Mouse (Mus musculus): ENCODE results near the gene Cpm. TPM values are rescaled to one million over a fixed set of nuclear protein-coding genes. Genes with fewer than 3 reads are reported as not detected.

The Cpm gene
- polyA plus RNA-seq, 1 experiment from 2014 or later, result 23.5 TPM

DNA sequence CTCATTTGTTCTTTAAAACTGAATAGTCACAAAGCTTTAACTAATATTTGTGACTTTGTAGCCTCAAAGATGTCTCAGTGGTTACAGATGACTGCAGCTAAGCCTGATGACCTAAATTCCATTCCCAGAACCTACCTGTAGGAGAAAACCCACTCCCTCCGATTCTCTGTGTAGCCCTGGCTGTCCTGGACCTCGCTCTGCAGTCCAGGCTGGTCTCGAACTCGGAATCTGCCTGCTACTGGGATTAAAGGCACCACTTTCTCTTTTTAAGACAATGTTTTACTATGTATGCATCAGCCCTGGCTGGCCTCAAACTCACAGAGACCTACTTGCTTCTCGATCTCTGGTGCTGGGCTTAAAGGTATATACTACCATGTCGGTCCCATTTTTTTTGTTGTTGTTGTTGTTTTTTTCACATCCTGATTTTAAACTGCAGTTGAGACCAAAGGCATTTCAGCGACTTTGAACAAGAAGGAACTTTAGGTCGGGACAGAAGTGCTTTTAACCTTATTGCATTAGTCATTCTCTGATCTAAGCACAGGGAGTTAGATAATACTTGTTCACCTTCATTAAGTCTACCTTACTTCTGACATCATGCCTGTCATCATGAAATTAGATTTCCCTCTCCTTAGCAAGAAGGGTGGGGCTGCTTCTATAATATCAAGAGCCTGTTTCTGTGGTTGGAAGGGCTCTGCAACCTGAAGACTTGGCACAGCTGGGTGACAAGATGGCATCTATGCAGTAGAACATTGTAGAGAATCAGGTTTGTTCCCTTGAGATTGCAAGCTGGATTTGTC is 40.0 kb upstream of the Cpm start:
- Histone ChIP-seq H3K4me1 (ENCODE audit: insufficient read depth) (no peaks in the 10 kb centered on the region), H3K36me3 (ENCODE audit: insufficient read depth) (no peaks in the 10 kb centered on the region), H3K27me3 (ENCODE audit: insufficient read depth, low read length) (no peaks in the 10 kb centered on the region), H3K4me2 (no peak overlapping the region), H3K9me3 (ENCODE audit: low read depth, low read length) (no peaks in the 10 kb centered on the region), H3K27ac (ENCODE audit: low read depth) (no peak overlapping the region), H3K4me3 (ENCODE audit: low read depth, low read length) (no peak overlapping the region), H3K9ac (no peak overlapping the region)
- TF ChIP-seq CTCF (IDR thresholded peaks at IDR 0.05; ENCODE audit: low read depth), result no peak
- no peak for ATAC-seq (ENCODE audit: insufficient read depth)
- no peak for DNase-seq
- 84% methylated on average over 8 of the region's 8 CpGs for WGBS

DNA sequence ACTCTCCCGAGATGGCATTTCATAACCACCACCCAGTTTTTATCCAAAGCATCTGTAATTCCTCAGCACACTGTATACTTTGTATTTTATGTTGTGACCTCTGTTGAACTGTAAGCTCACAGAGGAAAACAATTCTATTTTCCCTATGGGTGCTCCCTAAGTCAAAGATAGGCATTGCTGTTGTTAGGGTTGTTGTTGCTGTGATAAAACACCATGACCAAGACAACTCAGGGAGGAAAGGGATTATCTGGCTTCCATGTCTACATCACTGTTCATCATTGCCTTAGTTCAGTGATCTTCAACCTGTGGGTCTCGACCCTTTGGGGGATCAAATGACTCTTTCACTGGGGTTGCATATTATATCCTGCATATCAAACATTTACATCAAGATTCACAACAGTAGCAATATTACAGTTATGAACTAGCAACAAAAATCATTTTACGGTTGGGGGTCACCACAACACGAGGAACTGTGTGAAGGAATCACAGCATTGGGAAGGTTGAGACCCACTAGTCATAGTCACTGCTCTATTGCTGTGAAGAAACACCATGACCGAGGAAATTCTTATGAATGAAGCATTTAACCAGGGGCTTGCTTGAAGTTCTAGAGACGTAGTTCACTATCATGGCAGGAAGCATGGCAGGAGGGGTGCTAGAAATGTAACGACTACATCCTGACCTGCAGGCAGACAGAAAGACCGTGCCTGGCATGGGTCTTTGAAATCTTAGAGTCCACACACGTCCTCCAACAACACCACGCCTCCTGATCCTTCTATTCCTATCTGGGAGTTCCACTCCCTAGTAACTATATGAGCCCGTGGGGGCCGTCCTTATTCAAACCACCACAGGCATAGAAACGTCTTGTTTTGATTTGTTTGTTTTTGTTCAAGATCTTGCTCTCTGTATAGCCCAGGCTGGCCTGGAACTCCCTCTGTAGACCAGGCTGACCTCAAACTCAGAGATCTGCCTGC is 38.7 kb upstream of the Cpm start:
- TF ChIP-seq CTCF (IDR thresholded peaks at IDR 0.05; ENCODE audit: low read depth), result no peak
- H3K27ac ChIP-seq (ENCODE audit: low read depth), result no peak overlapping the region
- no peak overlapping the region for H3K4me2 ChIP-seq
- H3K36me3 ChIP-seq (ENCODE audit: insufficient read depth), result no peaks in the 10 kb centered on the region
- no peaks in the 10 kb centered on the region for H3K27me3 ChIP-seq (ENCODE audit: insufficient read depth, low read length)
- H3K9ac ChIP-seq, result no peak overlapping the region
- H3K4me3 ChIP-seq (ENCODE audit: low read depth, low read length), result no peak overlapping the region
- no peak for ATAC-seq (ENCODE audit: insufficient read depth)
- H3K9me3 ChIP-seq (ENCODE audit: low read depth, low read length), result no peaks in the 10 kb centered on the region
- DNase-seq, result no peak
- 70% methylated on average over 13 of the region's 13 CpGs for WGBS
- H3K4me1 ChIP-seq (ENCODE audit: insufficient read depth), result no peaks in the 10 kb centered on the region

DNA sequence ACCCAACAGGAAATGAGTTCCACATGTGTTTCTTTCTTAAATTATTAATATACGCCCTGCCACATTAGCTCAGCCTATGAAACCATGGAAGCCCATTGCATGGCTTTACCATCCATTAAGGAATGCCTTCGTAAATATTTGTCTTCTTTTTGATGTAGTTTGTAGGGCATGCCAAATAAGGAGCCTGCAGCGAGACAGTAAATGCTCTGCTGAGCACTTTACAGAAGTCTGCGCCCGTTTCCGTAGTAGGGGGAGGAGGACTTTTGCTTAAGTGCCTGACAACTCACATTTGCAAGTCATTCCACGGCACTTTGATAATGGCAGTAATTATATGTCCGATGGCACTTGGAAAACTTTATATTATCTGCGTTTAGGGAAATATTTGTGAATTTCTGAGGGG is 37.5 kb upstream of the Cpm start:
- Histone ChIP-seq H3K4me3 (ENCODE audit: low read depth, low read length) (no peak overlapping the region), H3K4me2 (0 out of 2 replicates have a peak overlapping the region, but pooled peaks have one; percentile 1), H3K27ac (ENCODE audit: low read depth) (no peak overlapping the region), H3K36me3 (ENCODE audit: insufficient read depth) (no peaks in the 10 kb centered on the region), H3K9ac (no peak overlapping the region), H3K4me1 (ENCODE audit: insufficient read depth) (no peaks in the 10 kb centered on the region), H3K9me3 (ENCODE audit: low read depth, low read length) (no peaks in the 10 kb centered on the region), H3K27me3 (ENCODE audit: insufficient read depth, low read length) (no peaks in the 10 kb centered on the region)
- ATAC-seq (ENCODE audit: insufficient read depth) (peak; percentile 39; the same call in 1 of the 2 replicates), DNase-seq (peak; percentile 75)
- WGBS, result 18% methylated on average over 9 of the region's 9 CpGs
- TF ChIP-seq CTCF (IDR thresholded peaks at IDR 0.05; ENCODE audit: low read depth), result no peak

DNA sequence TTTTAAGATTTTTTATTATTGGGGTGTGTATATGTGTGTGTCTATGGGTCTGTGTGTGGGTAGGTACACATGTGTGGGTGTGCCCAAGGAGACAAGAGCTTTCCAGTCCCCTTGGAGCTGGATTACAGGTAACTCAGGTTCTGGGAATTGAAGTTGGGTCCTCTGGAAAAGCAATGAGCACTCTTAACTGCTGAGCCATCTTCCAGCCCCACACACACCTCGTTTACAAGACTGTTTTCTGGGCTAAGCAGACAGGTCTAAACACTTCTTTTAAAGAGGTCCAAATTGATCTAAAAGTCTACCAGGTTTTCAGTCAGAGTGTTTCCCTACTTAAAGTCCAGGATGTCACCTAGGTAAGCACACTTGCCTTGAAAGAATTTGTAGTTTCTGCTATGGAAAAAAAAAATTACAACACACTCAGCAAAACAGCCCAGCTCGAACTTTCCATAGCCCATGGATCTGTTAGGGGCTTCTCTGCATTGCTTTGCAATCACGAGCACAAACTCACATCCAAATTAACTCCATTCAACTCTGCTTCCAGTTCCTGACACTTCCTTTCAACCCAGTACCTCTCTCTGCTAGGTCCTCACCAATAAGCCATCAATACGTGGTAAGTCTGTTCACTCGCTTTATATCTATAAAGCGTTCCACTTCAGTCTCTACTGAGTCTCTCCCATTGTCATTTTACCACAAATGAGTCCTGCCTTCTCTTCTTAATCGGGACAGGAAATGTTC is 36.8 kb upstream of the Cpm start:
- 72% methylated on average over 7 of the region's 7 CpGs for WGBS
- DNase-seq, result no peak
- Histone ChIP-seq H3K9ac (no peak overlapping the region), H3K9me3 (ENCODE audit: low read depth, low read length) (no peaks in the 10 kb centered on the region), H3K27ac (ENCODE audit: low read depth) (no peak overlapping the region), H3K4me1 (ENCODE audit: insufficient read depth) (no peaks in the 10 kb centered on the region), H3K4me3 (ENCODE audit: low read depth, low read length) (no peak overlapping the region), H3K36me3 (ENCODE audit: insufficient read depth) (no peaks in the 10 kb centered on the region), H3K4me2 (no peak overlapping the region), H3K27me3 (ENCODE audit: insufficient read depth, low read length) (no peaks in the 10 kb centered on the region)
- ATAC-seq (ENCODE audit: insufficient read depth), result no peak
- no peak for TF ChIP-seq CTCF (IDR thresholded peaks at IDR 0.05; ENCODE audit: low read depth)

DNA sequence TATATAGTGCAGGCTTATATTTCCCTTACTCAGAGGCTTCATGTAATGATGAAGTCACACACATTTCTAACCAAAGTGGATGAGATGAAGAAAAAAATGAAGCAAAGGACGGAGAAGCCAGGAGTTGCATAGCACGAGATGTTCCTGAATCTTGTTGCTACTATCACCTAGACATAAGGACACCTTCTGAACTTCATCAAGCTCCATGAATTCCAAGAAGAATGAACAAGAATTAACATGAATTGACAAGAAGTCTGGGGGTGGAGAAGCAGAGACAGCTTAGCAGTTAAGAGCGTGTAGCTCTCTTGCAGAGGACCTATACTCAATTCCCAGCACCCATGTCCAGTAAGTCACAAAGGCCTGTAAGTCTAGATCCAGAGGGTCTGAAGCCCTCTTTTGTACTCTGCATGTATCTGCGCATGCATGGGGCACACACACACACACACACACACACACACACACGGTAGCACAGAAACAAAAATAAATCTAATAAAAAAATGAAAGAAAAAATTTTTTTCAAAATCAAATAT is 36.2 kb upstream of the Cpm start:
- Histone ChIP-seq H3K4me1 (ENCODE audit: insufficient read depth) (no peaks in the 10 kb centered on the region), H3K36me3 (ENCODE audit: insufficient read depth) (no peaks in the 10 kb centered on the region), H3K9me3 (ENCODE audit: low read depth, low read length) (no peaks in the 10 kb centered on the region), H3K27ac (ENCODE audit: low read depth) (no peak overlapping the region), H3K4me3 (ENCODE audit: low read depth, low read length) (no peak overlapping the region), H3K9ac (no peak overlapping the region), H3K27me3 (ENCODE audit: insufficient read depth, low read length) (no peaks in the 10 kb centered on the region), H3K4me2 (no peak overlapping the region)
- WGBS, result 88% methylated on average over 5 of the region's 5 CpGs
- DNase-seq (no peak), ATAC-seq (ENCODE audit: insufficient read depth) (no peak)
- TF ChIP-seq CTCF (IDR thresholded peaks at IDR 0.05; ENCODE audit: low read depth), result no peak

DNA sequence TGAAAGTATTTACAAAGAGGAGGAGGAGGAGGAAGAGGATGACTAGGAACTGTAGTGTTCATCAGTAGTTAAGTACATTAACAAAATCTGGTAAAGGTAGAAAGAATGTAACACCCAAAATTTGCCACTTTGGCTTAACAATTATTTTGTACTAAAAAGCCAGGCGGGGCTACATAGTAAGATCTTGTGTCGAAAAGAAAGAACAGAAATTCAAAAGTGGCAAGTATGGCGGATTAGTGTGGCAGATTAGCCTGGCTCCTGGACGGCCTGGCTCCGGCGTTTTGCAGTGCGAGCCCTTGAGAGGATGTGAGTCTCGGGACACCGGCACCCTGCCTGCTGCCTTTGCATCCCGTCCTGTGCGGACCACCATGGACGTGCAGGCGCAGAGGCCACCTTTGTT is 35.4 kb upstream of the Cpm start:
- no peak for DNase-seq
- no peaks in the 10 kb centered on the region for H3K9me3 ChIP-seq (ENCODE audit: low read depth, low read length)
- H3K4me2 ChIP-seq, result no peak overlapping the region
- H3K27me3 ChIP-seq (ENCODE audit: insufficient read depth, low read length), result no peaks in the 10 kb centered on the region
- H3K4me3 ChIP-seq (ENCODE audit: low read depth, low read length), result no peak overlapping the region
- H3K9ac ChIP-seq, result no peak overlapping the region
- no peaks in the 10 kb centered on the region for H3K36me3 ChIP-seq (ENCODE audit: insufficient read depth)
- no peak for ATAC-seq (ENCODE audit: insufficient read depth)
- WGBS, result 89% methylated on average over 13 of the region's 13 CpGs
- no peak overlapping the region for H3K27ac ChIP-seq (ENCODE audit: low read depth)
- no peak for TF ChIP-seq CTCF (IDR thresholded peaks at IDR 0.05; ENCODE audit: low read depth)
- H3K4me1 ChIP-seq (ENCODE audit: insufficient read depth), result no peaks in the 10 kb centered on the region
